Mouse (Mus musculus): ENCODE measurements around the gene Vmp1. TPM values are rescaled to one million over a fixed set of nuclear protein-coding genes. Genes with fewer than 3 reads are reported as not detected.

The Vmp1 gene
- polyA plus RNA-seq, 1 experiment from 2014 or later: 147 TPM

- Histone ChIP-seq H3K27ac (ENCODE audit: low read length) (no peak overlapping the region), H3K9me3 (replicated peaks; ENCODE audit: control insufficient read depth, low read length) (no peaks in the 10 kb centered on the region), H3K4me1 (ENCODE audit: control insufficient read depth, insufficient read depth, low read length) (no peaks in the 10 kb centered on the region), H3K36me3 (ENCODE audit: control insufficient read depth, insufficient read depth, low read length) (no peaks in the 10 kb centered on the region), H3K4me2 (ENCODE audit: low read depth, low read length) (no peak overlapping the region), H3K4me3 (replicated peaks; ENCODE audit: low read length) (no peak overlapping the region), H3K9ac (ENCODE audit: low read length) (no peak overlapping the region), H3K27me3 (ENCODE audit: control insufficient read depth, insufficient read depth, low read length) (no peaks in the 10 kb centered on the region)
- 66% methylated on average over 3 of the region's 3 CpGs for WGBS
- ATAC-seq (ENCODE audit: insufficient read depth, low FRiP score): no peak
These were observed 54.2 kb downstream of the Vmp1 start for GRCm38 (mm10) chr11:86629445-86629844.

DNA sequence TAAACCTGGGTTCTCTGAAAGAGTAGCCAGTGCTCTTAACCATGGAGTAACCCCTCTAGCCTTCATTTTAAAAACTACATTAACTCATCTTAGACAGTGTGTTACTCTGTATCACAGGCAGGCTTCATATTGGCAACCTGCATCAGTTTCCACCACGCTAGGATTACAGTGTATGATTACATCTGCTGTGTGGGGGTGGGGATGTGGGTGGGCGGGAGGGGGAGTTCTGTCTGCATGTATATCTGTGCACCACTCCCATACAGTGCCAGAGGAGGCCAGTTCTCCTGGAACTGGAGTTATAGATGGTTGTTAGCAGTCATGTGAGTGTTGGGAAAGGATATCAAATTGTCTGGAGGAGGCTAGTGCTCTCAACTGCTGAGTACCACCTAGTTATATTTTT, 55.2 kb downstream of the Vmp1 start:
- Histone ChIP-seq H3K27me3 (ENCODE audit: control insufficient read depth, insufficient read depth, low read length) (no peaks in the 10 kb centered on the region), H3K4me2 (ENCODE audit: low read depth, low read length) (no peak overlapping the region), H3K4me3 (replicated peaks; ENCODE audit: low read length) (no peak overlapping the region), H3K27ac (ENCODE audit: low read length) (no peak overlapping the region), H3K9me3 (replicated peaks; ENCODE audit: control insufficient read depth, low read length) (no peaks in the 10 kb centered on the region), H3K9ac (ENCODE audit: low read length) (no peak overlapping the region), H3K4me1 (ENCODE audit: control insufficient read depth, insufficient read depth, low read length) (no peaks in the 10 kb centered on the region), H3K36me3 (ENCODE audit: control insufficient read depth, insufficient read depth, low read length) (no peaks in the 10 kb centered on the region)
- WGBS: 62% methylated on average over 2 of the region's 2 CpGs
- ATAC-seq (ENCODE audit: insufficient read depth, low FRiP score): no peak

GRCm38 (mm10) chr11:86627649-86628048, 56.0 kb downstream of the Vmp1 start:
- no peak for ATAC-seq (ENCODE audit: insufficient read depth, low FRiP score)
- H3K9me3 ChIP-seq (replicated peaks; ENCODE audit: control insufficient read depth, low read length): no peaks in the 10 kb centered on the region
- H3K4me2 ChIP-seq (ENCODE audit: low read depth, low read length): no peak overlapping the region
- no peak overlapping the region for H3K9ac ChIP-seq (ENCODE audit: low read length)
- no peaks in the 10 kb centered on the region for H3K4me1 ChIP-seq (ENCODE audit: control insufficient read depth, insufficient read depth, low read length)
- no peak overlapping the region for H3K27ac ChIP-seq (ENCODE audit: low read length)
- H3K4me3 ChIP-seq (replicated peaks; ENCODE audit: low read length): no peak overlapping the region
- no peaks in the 10 kb centered on the region for H3K36me3 ChIP-seq (ENCODE audit: control insufficient read depth, insufficient read depth, low read length)
- no peaks in the 10 kb centered on the region for H3K27me3 ChIP-seq (ENCODE audit: control insufficient read depth, insufficient read depth, low read length)

DNA sequence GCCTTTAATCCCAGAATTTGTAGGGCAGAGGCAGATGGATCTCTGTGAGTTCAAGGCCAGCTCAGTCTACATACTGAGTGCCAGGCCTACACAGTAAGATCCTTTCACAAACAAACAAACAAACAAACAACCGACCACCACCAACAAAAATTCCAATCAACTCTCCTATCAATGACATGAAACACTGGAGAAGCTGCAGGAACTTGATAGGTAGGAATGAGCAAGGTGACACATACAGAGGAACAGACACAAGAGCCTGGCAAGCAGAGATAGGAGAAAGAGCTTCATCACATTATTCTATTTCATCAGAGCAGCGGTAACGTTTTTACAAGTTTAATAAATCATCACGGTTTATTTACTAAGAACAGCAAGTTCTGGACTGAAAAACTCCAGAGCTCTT, 56.9 kb downstream of the Vmp1 start:
- Histone ChIP-seq H3K9ac (ENCODE audit: low read length) (no peak overlapping the region), H3K36me3 (ENCODE audit: control insufficient read depth, insufficient read depth, low read length) (no peaks in the 10 kb centered on the region), H3K27me3 (ENCODE audit: control insufficient read depth, insufficient read depth, low read length) (no peaks in the 10 kb centered on the region), H3K4me2 (ENCODE audit: low read depth, low read length) (no peak overlapping the region), H3K9me3 (replicated peaks; ENCODE audit: control insufficient read depth, low read length) (no peaks in the 10 kb centered on the region), H3K4me3 (replicated peaks; ENCODE audit: low read length) (no peak overlapping the region), H3K27ac (ENCODE audit: low read length) (no peak overlapping the region), H3K4me1 (ENCODE audit: control insufficient read depth, insufficient read depth, low read length) (no peaks in the 10 kb centered on the region)
- WGBS: 63% methylated on average over 4 of the region's 4 CpGs
- ATAC-seq (ENCODE audit: insufficient read depth, low FRiP score): no peak

- Histone ChIP-seq H3K9me3 (replicated peaks; ENCODE audit: control insufficient read depth, low read length) (no peaks in the 10 kb centered on the region), H3K4me2 (ENCODE audit: low read depth, low read length) (no peak overlapping the region), H3K4me3 (replicated peaks; ENCODE audit: low read length) (no peak overlapping the region), H3K27ac (ENCODE audit: low read length) (peak overlapping the region; percentile 19), H3K9ac (ENCODE audit: low read length) (no peak overlapping the region), H3K4me1 (ENCODE audit: control insufficient read depth, insufficient read depth, low read length) (no peaks in the 10 kb centered on the region), H3K27me3 (ENCODE audit: control insufficient read depth, insufficient read depth, low read length) (no peaks in the 10 kb centered on the region), H3K36me3 (ENCODE audit: control insufficient read depth, insufficient read depth, low read length) (no peaks in the 10 kb centered on the region)
- peak; percentile 68; the same call in 1 of the 2 replicates for ATAC-seq (ENCODE audit: insufficient read depth, low FRiP score)
- WGBS: 39% methylated on average over 5 of the region's 5 CpGs
These were observed 59.2 kb downstream of the Vmp1 start for GRCm38 (mm10) chr11:86624237-86624941.

DNA sequence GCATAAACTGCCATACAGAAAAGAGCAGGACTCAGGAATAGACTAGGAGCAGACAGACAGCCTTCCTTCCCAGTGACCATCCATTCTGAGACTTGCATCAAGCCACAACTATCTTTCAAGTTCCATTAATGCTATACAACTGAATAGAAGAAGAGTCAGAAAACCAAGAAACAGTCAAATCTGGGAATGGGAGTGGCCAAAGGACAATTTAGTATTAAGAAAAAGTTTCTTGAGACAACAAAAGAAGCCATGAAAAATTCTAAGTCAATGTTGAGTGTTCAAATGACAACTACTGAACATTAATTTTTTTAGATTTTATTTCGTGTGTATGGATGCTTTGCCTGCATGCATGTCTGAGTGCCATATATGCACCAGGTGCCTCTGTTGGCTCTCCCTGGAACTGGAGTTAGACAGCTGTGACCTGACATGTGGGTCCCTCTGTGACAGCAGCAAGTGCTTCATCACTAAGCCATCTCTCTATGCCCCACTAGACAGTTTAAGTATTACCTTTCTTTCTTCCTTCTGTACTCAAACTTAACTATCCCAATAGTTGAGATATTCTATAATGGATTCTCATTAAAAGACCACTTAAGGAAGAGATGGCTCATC, 60.1 kb downstream of the Vmp1 start:
- no peaks in the 10 kb centered on the region for H3K36me3 ChIP-seq (ENCODE audit: control insufficient read depth, insufficient read depth, low read length)
- H3K27ac ChIP-seq (ENCODE audit: low read length): peak overlapping the region; percentile 19
- ATAC-seq (ENCODE audit: insufficient read depth, low FRiP score): no peak
- 92% methylated on average over 1 of the region's 1 CpGs for WGBS
- H3K9me3 ChIP-seq (replicated peaks; ENCODE audit: control insufficient read depth, low read length): no peaks in the 10 kb centered on the region
- H3K4me2 ChIP-seq (ENCODE audit: low read depth, low read length): no peak overlapping the region
- no peaks in the 10 kb centered on the region for H3K4me1 ChIP-seq (ENCODE audit: control insufficient read depth, insufficient read depth, low read length)
- no peak overlapping the region for H3K4me3 ChIP-seq (replicated peaks; ENCODE audit: low read length)
- no peak overlapping the region for H3K9ac ChIP-seq (ENCODE audit: low read length)
- H3K27me3 ChIP-seq (ENCODE audit: control insufficient read depth, insufficient read depth, low read length): no peaks in the 10 kb centered on the region

DNA sequence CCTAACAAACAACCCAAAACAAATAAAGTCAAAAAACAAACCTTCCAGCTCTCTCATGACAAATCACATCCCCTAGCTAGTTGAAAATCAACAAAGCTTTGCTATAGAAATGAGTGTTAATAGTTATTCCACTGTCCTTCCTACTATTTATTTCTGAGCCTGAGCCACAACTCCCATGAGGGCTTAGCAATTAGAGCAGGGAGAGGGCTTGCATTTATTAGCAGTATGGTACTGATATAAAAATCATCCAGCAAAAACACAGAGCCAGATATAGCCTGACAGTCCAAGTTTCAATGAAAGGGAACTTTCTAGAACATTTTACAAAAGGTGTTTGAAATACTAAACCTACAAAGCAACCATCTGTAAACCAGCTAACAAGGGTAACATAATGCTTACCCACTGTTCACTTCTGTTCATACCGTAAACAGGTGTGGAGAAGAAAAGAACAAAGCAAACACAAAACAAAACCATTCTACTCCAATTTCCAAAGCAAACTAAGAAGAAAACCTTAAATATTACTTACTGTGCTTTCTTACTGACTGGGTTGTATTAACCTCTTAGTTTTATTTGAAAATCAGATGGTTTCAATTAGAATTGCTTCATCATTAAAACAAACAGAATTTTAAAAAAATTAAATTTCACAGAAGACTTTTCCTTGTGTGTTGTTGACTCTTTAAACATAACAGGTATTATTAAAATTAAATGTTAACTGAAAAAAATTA, 61.3 kb downstream of the Vmp1 start:
- Histone ChIP-seq H3K4me3 (replicated peaks; ENCODE audit: low read length) (no peak overlapping the region), H3K4me2 (ENCODE audit: low read depth, low read length) (no peak overlapping the region), H3K9me3 (replicated peaks; ENCODE audit: control insufficient read depth, low read length) (no peaks in the 10 kb centered on the region), H3K36me3 (ENCODE audit: control insufficient read depth, insufficient read depth, low read length) (no peaks in the 10 kb centered on the region), H3K9ac (ENCODE audit: low read length) (no peak overlapping the region), H3K27me3 (ENCODE audit: control insufficient read depth, insufficient read depth, low read length) (no peaks in the 10 kb centered on the region), H3K27ac (ENCODE audit: low read length) (no peak overlapping the region), H3K4me1 (ENCODE audit: control insufficient read depth, insufficient read depth, low read length) (no peaks in the 10 kb centered on the region)
- ATAC-seq (ENCODE audit: insufficient read depth, low FRiP score): no peak
- WGBS: 81% methylated on average over 1 of the region's 1 CpGs

DNA sequence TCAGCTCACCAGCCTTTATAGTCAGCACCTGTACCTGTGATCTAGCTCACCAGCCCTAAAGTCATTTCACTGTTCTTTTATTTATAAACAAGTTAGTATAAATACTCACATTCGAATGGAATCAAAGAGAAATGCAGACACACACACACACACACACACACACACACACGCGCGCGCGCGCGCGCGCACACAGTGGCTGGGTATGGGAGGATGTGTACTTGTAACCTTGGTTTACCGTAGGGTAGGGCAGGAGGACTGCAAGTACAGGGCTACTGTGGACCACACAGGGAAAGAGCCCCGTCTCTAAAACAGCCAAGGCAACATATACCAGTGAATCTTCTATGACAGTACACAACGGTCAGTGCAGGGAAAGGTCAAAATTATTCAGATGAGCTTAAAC, 62.5 kb downstream of the Vmp1 start:
- Histone ChIP-seq H3K9ac (ENCODE audit: low read length) (no peak overlapping the region), H3K27me3 (ENCODE audit: control insufficient read depth, insufficient read depth, low read length) (no peaks in the 10 kb centered on the region), H3K4me3 (replicated peaks; ENCODE audit: low read length) (no peak overlapping the region), H3K27ac (ENCODE audit: low read length) (no peak overlapping the region), H3K4me1 (ENCODE audit: control insufficient read depth, insufficient read depth, low read length) (no peaks in the 10 kb centered on the region), H3K4me2 (ENCODE audit: low read depth, low read length) (no peak overlapping the region), H3K9me3 (replicated peaks; ENCODE audit: control insufficient read depth, low read length) (no peaks in the 10 kb centered on the region), H3K36me3 (ENCODE audit: control insufficient read depth, insufficient read depth, low read length) (no peaks in the 10 kb centered on the region)
- no peak for ATAC-seq (ENCODE audit: insufficient read depth, low FRiP score)
- 93% methylated on average over 13 of the region's 13 CpGs for WGBS

DNA sequence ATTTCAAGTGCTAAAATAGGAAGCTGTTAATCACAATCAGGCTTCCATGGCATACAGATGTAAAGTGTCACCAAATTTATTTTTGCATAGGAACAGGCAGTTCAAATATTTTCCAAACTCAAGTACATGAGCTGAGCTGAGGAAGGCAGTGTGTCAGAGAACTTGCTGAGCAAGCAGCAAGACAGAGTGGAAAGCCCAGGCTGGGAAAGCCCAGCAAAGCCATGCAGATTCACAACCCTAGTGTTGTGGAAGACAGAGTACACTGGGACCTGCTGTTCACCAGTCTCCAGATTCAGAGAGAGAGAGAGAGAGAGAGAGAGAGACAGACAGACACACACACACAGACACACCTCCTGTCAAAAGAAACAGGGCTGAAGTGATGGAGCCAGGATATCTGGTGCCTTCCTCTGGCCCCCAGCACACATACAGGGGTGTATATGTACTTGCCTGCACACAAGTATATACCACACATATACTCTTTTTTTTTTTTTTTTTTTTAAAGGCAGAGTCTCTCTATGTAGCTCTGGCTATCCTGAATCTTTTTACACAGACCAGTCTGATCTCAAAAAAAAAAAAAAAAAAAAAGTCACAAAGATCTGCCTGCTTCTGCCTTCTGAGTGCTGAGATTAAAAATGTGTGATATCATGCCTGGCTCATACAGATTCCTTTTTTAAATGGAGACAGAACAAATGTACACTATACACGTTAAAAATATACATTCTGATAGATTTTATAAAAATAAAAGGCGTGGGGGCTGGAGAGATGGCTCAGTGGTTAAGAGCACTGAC, 64.9 kb downstream of the Vmp1 start:
- H3K9ac ChIP-seq (ENCODE audit: low read length): no peak overlapping the region
- ATAC-seq (ENCODE audit: insufficient read depth, low FRiP score): no peak
- no peaks in the 10 kb centered on the region for H3K27me3 ChIP-seq (ENCODE audit: control insufficient read depth, insufficient read depth, low read length)
- H3K9me3 ChIP-seq (replicated peaks; ENCODE audit: control insufficient read depth, low read length): no peaks in the 10 kb centered on the region
- H3K27ac ChIP-seq (ENCODE audit: low read length): no peak overlapping the region
- no peak overlapping the region for H3K4me3 ChIP-seq (replicated peaks; ENCODE audit: low read length)
- H3K4me2 ChIP-seq (ENCODE audit: low read depth, low read length): no peak overlapping the region
- H3K4me1 ChIP-seq (ENCODE audit: control insufficient read depth, insufficient read depth, low read length): no peaks in the 10 kb centered on the region
- 85% methylated on average over 2 of the region's 2 CpGs for WGBS
- no peaks in the 10 kb centered on the region for H3K36me3 ChIP-seq (ENCODE audit: control insufficient read depth, insufficient read depth, low read length)

All from stomach, embryonic 16.5 days (tissue).